Mouse (Mus musculus): ENCODE results near the gene Anapc1.
A peak's percentile ranks its signal among the peaks of the same experiment; 100 is the strongest.

Anapc1 gene

GRCm38 (mm10) chr2:128566304-128567147 is 120.7 kb downstream of the Anapc1 start:
- DNase-seq (ENCODE audit: low spot score) = peak; percentile 9

GRCm38 (mm10) chr2:128565904-128566303 is 121.3 kb downstream of the Anapc1 start:
- DNase-seq (ENCODE audit: low spot score) = no peak

- no peak for DNase-seq (ENCODE audit: low spot score)
These were observed 123.0 kb downstream of the Anapc1 start for GRCm38 (mm10) chr2:128564195-128564594.
